Comparison of ENCODE assay signal across 26 mouse cellular contexts in genomic region chr6:125221115-125221745, GRCm38 (mm10). TPM values are rescaled to one million over a fixed set of nuclear protein-coding genes. Genes with fewer than 3 reads are reported as not detected.
DNase-seq lines count a peak whose midpoint lies in the region; ATAC-seq and TF ChIP-seq lines count a peak whose summit lies in the region.
"Had no signal": no experiment of that assay in that cellular context is flagged by ENCODE, and none has a peak within 500 bp of the region (broad histone marks: within the 10 kb centered on the region; RNA-seq: fewer than 3 reads in every experiment).

No protein-coding gene starts in this region.

- H3K36me3 ChIP-seq in heart, embryonic 15.5 days: 0 out of 2 replicates have a peak, but pooled peaks cover 3% of the 10 kb centered on the region
- H3K36me3 ChIP-seq in heart, embryonic 11.5 days (ENCODE audit: control insufficient read depth, insufficient read depth, low read length): peaks cover 2% of the 10 kb centered on the region; the same call in 1 of the 2 replicates
- peaks cover 63% of the 10 kb centered on the region for H3K36me3 ChIP-seq in thymus, adult 2 months (ENCODE audit: control insufficient read depth, insufficient read depth, low read length)
- H3K36me3 ChIP-seq: hindbrain, embryonic 12.5 days; intestine, embryonic 15.5 days; midbrain, embryonic 15.5 days had no signal

- WGBS in heart, embryonic 15.5 days: 87% methylated on average over 20 of the region's 20 CpGs
- 87% methylated on average over 20 of the region's 20 CpGs for WGBS in heart, embryonic 11.5 days (ENCODE audit: insufficient replicate concordance)
- WGBS in thymus, adult 2 months: 93% methylated on average over 20 of the region's 20 CpGs

- H3K9ac ChIP-seq in heart, embryonic 15.5 days: no peak overlapping the region
- H3K9ac ChIP-seq in heart, embryonic 11.5 days (ENCODE audit: low read depth, low read length): no peak overlapping the region
- H3K9ac ChIP-seq: heart, embryonic 12.5 days; hindbrain, embryonic 12.5 days; intestine, embryonic 15.5 days; limb, embryonic 15.5 days; liver, embryonic 14.5 days; lung, embryonic 14.5 days; midbrain, embryonic 15.5 days had no signal

- H3K9me3 ChIP-seq in heart, embryonic 15.5 days (replicated peaks): no peaks in the 10 kb centered on the region
- H3K9me3 ChIP-seq in heart, embryonic 11.5 days (replicated peaks; ENCODE audit: control insufficient read depth, low read length): no peaks in the 10 kb centered on the region
- H3K9me3 ChIP-seq: heart, embryonic 12.5 days; hindbrain, embryonic 12.5 days; intestine, embryonic 15.5 days; limb, embryonic 10.5 days; limb, embryonic 15.5 days; midbrain, embryonic 10.5 days; midbrain, embryonic 15.5 days had no signal

- no peak overlapping the region for H3K4me3 ChIP-seq in heart, embryonic 15.5 days
- no peak overlapping the region for H3K4me3 ChIP-seq in heart, embryonic 11.5 days (ENCODE audit: low read depth, low read length)
- H3K4me3 ChIP-seq in thymus, adult 2 months (ENCODE audit: control insufficient read depth, insufficient read depth, low read length): peak overlapping the region; percentile 3
- H3K4me3 ChIP-seq: heart, embryonic 12.5 days; hindbrain, embryonic 12.5 days; intestine, embryonic 15.5 days; limb, embryonic 10.5 days; limb, embryonic 15.5 days; midbrain, embryonic 10.5 days; midbrain, embryonic 15.5 days had no signal

- no peak for TF ChIP-seq CTCF in thymus, adult 2 months (IDR thresholded peaks at IDR 0.05; ENCODE audit: borderline replicate concordance, control insufficient read depth, extremely low read depth, insufficient read depth, low read length, poor library complexity)

- H3K27ac ChIP-seq in heart, embryonic 15.5 days: peak overlapping the region; percentile 15; the same call in 1 of the 2 replicates
- no peak overlapping the region for H3K27ac ChIP-seq in heart, embryonic 11.5 days (ENCODE audit: low read depth, low read length)
- peak overlapping the region; percentile 99 for H3K27ac ChIP-seq in thymus, adult 2 months (ENCODE audit: control insufficient read depth, insufficient read depth, low read length)
- H3K27ac ChIP-seq: hindbrain, embryonic 12.5 days; hindbrain, postnatal 0 days; intestine, embryonic 15.5 days; limb, embryonic 10.5 days; limb, embryonic 15.5 days; liver, embryonic 14.5 days; midbrain, embryonic 10.5 days; midbrain, embryonic 15.5 days had no signal

- H3K4me1 ChIP-seq in heart, embryonic 15.5 days (replicated peaks): peaks cover 11% of the 10 kb centered on the region
- no peaks in the 10 kb centered on the region; the same call in 1 of the 2 replicates for H3K4me1 ChIP-seq in heart, embryonic 11.5 days (ENCODE audit: control insufficient read depth, insufficient read depth, low read length)
- peaks cover 66% of the 10 kb centered on the region for H3K4me1 ChIP-seq in thymus, adult 2 months (replicated peaks; ENCODE audit: control insufficient read depth, insufficient read depth, low read length)

- DNase-seq in CD4-positive, CD25-positive, alpha-beta regulatory T cell, adult 2 months (ENCODE audit: low read depth, low spot score): peak; percentile 8
- DNase-seq in thymus, adult 2 months: peak; percentile 31
- no peak for DNase-seq in thymus, adult 18-20 months
- DNase-seq in thymus, postnatal 4 days: peak; percentile 55
- no peak for DNase-seq in left cerebral cortex, adult 18-20 months (ENCODE audit: low spot score in 2 of 2)
- DNase-seq: adrenal gland, postnatal 14 days; cerebellum, adult 11-12 months; cerebellum, postnatal 10 days; gastrocnemius, postnatal 10 days; kidney, adult 8-10 months; layer of hippocampus, postnatal 36 days had no signal

- H3K27me3 ChIP-seq in heart, embryonic 15.5 days: no peaks in the 10 kb centered on the region
- no peaks in the 10 kb centered on the region for H3K27me3 ChIP-seq in heart, embryonic 11.5 days (ENCODE audit: control insufficient read depth, insufficient read depth, low read length)
- H3K27me3 ChIP-seq in thymus, adult 2 months (ENCODE audit: control insufficient read depth, insufficient read depth, low read length): no peaks in the 10 kb centered on the region
- H3K27me3 ChIP-seq: heart, embryonic 12.5 days; intestine, embryonic 15.5 days; limb, embryonic 15.5 days; midbrain, embryonic 15.5 days had no signal

- TF ChIP-seq POLR2A in thymus, adult 2 months (IDR thresholded peaks at IDR 0.05; ENCODE audit: control insufficient read depth, extremely low read depth, insufficient read depth, low read length, poor library complexity): no peak

- H3K4me2 ChIP-seq in heart, embryonic 15.5 days: no peak overlapping the region
- H3K4me2 ChIP-seq in heart, embryonic 11.5 days: no peak overlapping the region
- H3K4me2 ChIP-seq: heart, embryonic 12.5 days; hindbrain, embryonic 12.5 days; intestine, embryonic 15.5 days; limb, embryonic 15.5 days; lung, embryonic 14.5 days; midbrain, embryonic 15.5 days had no signal

- no peak for ATAC-seq in CD4-positive, CD25-positive, alpha-beta regulatory T cell, adult 4 months
- ATAC-seq in heart, embryonic 15.5 days (replicated peaks; ENCODE audit: insufficient number of reproducible peaks, insufficient read depth, low FRiP score, low read depth): no peak
- ATAC-seq in heart, embryonic 11.5 days (replicated peaks; ENCODE audit: insufficient number of reproducible peaks, low FRiP score, low TSS enrichment): no peak
- ATAC-seq: forebrain, embryonic 16.5 days; hindbrain, postnatal 0 days; intestine, embryonic 15.5 days; midbrain, embryonic 15.5 days had no signal

RNA-seq across cellular contexts. Expression of gene Vamp1, which starts 5.9 kb away (rescaled TPM):
- polyA plus RNA-seq in CD4-positive, CD25-positive, alpha-beta regulatory T cell, adult 4 months (2017; shearing (Covaris generic)): 10 to 100 TPM; 17.0 to 28.4 TPM
- polyA plus RNA-seq in heart, embryonic 15.5 days (2015; fragmentation: Nextera tagmentation; extraction: Ambion mirVana): 5.3 and 6.7 TPM in 2 replicates
- polyA plus RNA-seq in heart, embryonic 11.5 days (2014; fragmentation: Nextera tagmentation; extraction: Ambion mirVana): 1.6 and 2.2 TPM in 2 replicates
- 372 and 423 TPM in 2 replicates for polyA plus RNA-seq in thymus, adult 2 months (2012; rRNA removed)
- 100 to 1,000 TPM; 111 to 145 TPM for total RNA-seq in left cerebral cortex, adult 18-20 months (2021)

RNA-seq across cellular contexts. Expression of gene Tapbpl, which starts 10.4 kb away (rescaled TPM):
- 100 to 1,000 TPM in 1 of 2 experiments, 10 to 100 TPM in 1; 88.2 to 156 TPM for polyA plus RNA-seq in CD4-positive, CD25-positive, alpha-beta regulatory T cell, adult 4 months (2017; shearing (Covaris generic))
- 3.9 and 8.2 TPM in 2 replicates for polyA plus RNA-seq in heart, embryonic 15.5 days (2015; fragmentation: Nextera tagmentation; extraction: Ambion mirVana)
- 2.0 and 2.2 TPM in 2 replicates for polyA plus RNA-seq in heart, embryonic 11.5 days (2014; fragmentation: Nextera tagmentation; extraction: Ambion mirVana)
- 64.2 and 67.6 TPM in 2 replicates for polyA plus RNA-seq in thymus, adult 2 months (2012; rRNA removed)
- total RNA-seq in left cerebral cortex, adult 18-20 months (2021): 1 to 10 TPM; 6.5 to 6.8 TPM

RNA-seq across cellular contexts. Expression of gene Cd27, which starts 15.6 kb away (rescaled TPM):
- 100 to 1,000 TPM; 638 to 724 TPM for polyA plus RNA-seq in CD4-positive, CD25-positive, alpha-beta regulatory T cell, adult 4 months (2017; shearing (Covaris generic))
- 2.0 and 10.1 TPM in 2 replicates for polyA plus RNA-seq in heart, embryonic 15.5 days (2015; fragmentation: Nextera tagmentation; extraction: Ambion mirVana)
- 1.2 and 1.4 TPM in 2 replicates for polyA plus RNA-seq in heart, embryonic 11.5 days (2014; fragmentation: Nextera tagmentation; extraction: Ambion mirVana)
- 1,056 and 1,075 TPM in 2 replicates for polyA plus RNA-seq in thymus, adult 2 months (2012; rRNA removed)
- total RNA-seq in left cerebral cortex, adult 18-20 months (2021): not detected
- total RNA-seq: hindbrain, postnatal 0 days; layer of hippocampus, postnatal 36 days; left cerebral cortex, postnatal 10 days had no signal

RNA-seq across cellular contexts. Expression of gene Mrpl51, which starts 29.6 kb away (rescaled TPM):
- 10 to 100 TPM; 67.5 to 77.7 TPM for polyA plus RNA-seq in CD4-positive, CD25-positive, alpha-beta regulatory T cell, adult 4 months (2017; shearing (Covaris generic))
- 233 and 272 TPM in 2 replicates for polyA plus RNA-seq in heart, embryonic 15.5 days (2015; fragmentation: Nextera tagmentation; extraction: Ambion mirVana)
- polyA plus RNA-seq in heart, embryonic 11.5 days (2014; fragmentation: Nextera tagmentation; extraction: Ambion mirVana): 226 and 234 TPM in 2 replicates
- polyA plus RNA-seq in thymus, adult 2 months (2012; rRNA removed): 68.1 and 70.7 TPM in 2 replicates
- 10 to 100 TPM; 69.7 to 81.2 TPM for total RNA-seq in left cerebral cortex, adult 18-20 months (2021)

RNA-seq across cellular contexts. Expression of gene Ncapd2, which starts 29.7 kb away (rescaled TPM):
- 10 to 100 TPM; 22.6 to 49.4 TPM for polyA plus RNA-seq in CD4-positive, CD25-positive, alpha-beta regulatory T cell, adult 4 months (2017; shearing (Covaris generic))
- 66.1 and 93.1 TPM in 2 replicates for polyA plus RNA-seq in heart, embryonic 15.5 days (2015; fragmentation: Nextera tagmentation; extraction: Ambion mirVana)
- polyA plus RNA-seq in heart, embryonic 11.5 days (2014; fragmentation: Nextera tagmentation; extraction: Ambion mirVana): 82.3 and 84.0 TPM in 2 replicates
- polyA plus RNA-seq in thymus, adult 2 months (2012; rRNA removed): 430 and 598 TPM in 2 replicates
- total RNA-seq in left cerebral cortex, adult 18-20 months (2021): 10 to 100 TPM; 22.0 to 24.4 TPM

Comparison
In these comparisons a context has a peak if more than half of its experiments do, and no peak if none do; other contexts are left out.
1. DNase-seq: peak in CD4-positive, CD25-positive, alpha-beta regulatory T cell, adult 2 months (single experiment), thymus, adult 2 months (single experiment) and thymus, postnatal 4 days (single experiment); none in thymus, adult 18-20 months (0 of 2) and left cerebral cortex, adult 18-20 months (0 of 2).
2. RNA of gene Vamp1, which starts 5.9 kb away (polyA plus RNA-seq): 372 to 423 TPM in thymus, adult 2 months; 17.0 to 28.4 TPM in CD4-positive, CD25-positive, alpha-beta regulatory T cell, adult 4 months, 5.3 to 6.7 TPM in heart, embryonic 15.5 days and 1.6 to 2.2 TPM in heart, embryonic 11.5 days; every median in the first group is over 10 times any median in the second.
3. RNA of gene Cd27, which starts 15.6 kb away (polyA plus RNA-seq): 1,056 to 1,075 TPM in thymus, adult 2 months and 638 to 724 TPM in CD4-positive, CD25-positive, alpha-beta regulatory T cell, adult 4 months; 2.0 to 10.1 TPM in heart, embryonic 15.5 days and 1.2 to 1.4 TPM in heart, embryonic 11.5 days; every median in the first group is over 10 times any median in the second.